Mouse (Mus musculus) liver, embryonic 16.5 days (tissue): ENCODE data around the gene BC005624. TPM values are rescaled to one million over a fixed set of nuclear protein-coding genes. Genes with fewer than 3 reads are reported as not detected.
A peak's percentile ranks its signal among the peaks of the same experiment; 100 is the strongest.
"Not testable (repeated sequence)": the region's sequence is repeated elsewhere in the genome, so short reads cannot be mapped to it uniquely, and the experiment has no call there.

Experiments used
- ATAC-seq: fragments of 200-750 bp; cut with Nextera tagmentation; 2 replicates; pipeline ENCODE4 v1.8.0; 2017; ENCODE audit warnings: low read depth, mild to moderate bottlenecking, moderate number of reproducible peaks, moderate library complexity
- H3K27ac ChIP-seq: fragments of 300-500 bp; sonication (generic); 2 replicates; pipeline ENCODE4 v1.5.1; 2014; ENCODE audit warnings: mild to moderate bottlenecking, low read length
- H3K27me3 ChIP-seq: fragments of 300-500 bp; sonication (generic); 2 replicates; pipeline ENCODE4 v1.6.1; 2014; ENCODE audit warnings: low read depth, low read length, mixed read lengths; ENCODE audit not compliant: control insufficient read depth, insufficient read depth
- H3K36me3 ChIP-seq: fragments of 300-500 bp; sonication (generic); 2 replicates; pipeline ENCODE4 v1.6.1; 2014; ENCODE audit warnings: mild to moderate bottlenecking; ENCODE audit not compliant: control insufficient read depth, insufficient read depth
- H3K4me1 ChIP-seq: fragments of 300-500 bp; sonication (generic); 2 replicates; pipeline ENCODE4 v1.6.1; 2014; ENCODE audit warnings: low read depth, low read length, mixed read lengths; ENCODE audit not compliant: control insufficient read depth
- H3K4me2 ChIP-seq: fragments of 300-500 bp; sonication (generic); 2 replicates; pipeline ENCODE4 v1.6.1; 2014; ENCODE audit warnings: low read depth, low read length, mixed read lengths
- H3K4me3 ChIP-seq: fragments of 300-500 bp; sonication (generic); 2 replicates; pipeline ENCODE4 v1.5.1; 2014; ENCODE audit warnings: low read depth, mild to moderate bottlenecking, low read length
- H3K9ac ChIP-seq: fragments of 300-500 bp; sonication (generic); 2 replicates; pipeline ENCODE4 v1.6.1; 2014; ENCODE audit warnings: low read depth, low read length
- H3K9me3 ChIP-seq: fragments of 300-500 bp; sonication (generic); replicated peaks from 2 replicates; pipeline ENCODE4 v1.6.1; 2016; ENCODE audit warnings: low read length; ENCODE audit not compliant: control insufficient read depth
- WGBS: fragments of 180-500 bp; shearing (Covaris S2); extraction: QIAGEN DNeasy Blood & Tissue Kit; methylation state at CpG from one replicate; pipeline ENCODE4 v1.1.7; 2014; ENCODE audit not compliant: insufficient replicate concordance; 5-methylcytosine and 5-hydroxymethylcytosine counted together
- polyA plus RNA-seq: library from polyadenylated mRNA; unstranded; fragments of >200 nt; fragmentation: Nextera tagmentation; extraction: Ambion mirVana; gene quantifications from 2 replicates; pipeline ENCODE4 v1.2.1, GENCODE M21; 2015

BC005624 gene
- polyA plus RNA-seq, 1 experiment from 2014 or later, result 23.1 TPM

DNA sequence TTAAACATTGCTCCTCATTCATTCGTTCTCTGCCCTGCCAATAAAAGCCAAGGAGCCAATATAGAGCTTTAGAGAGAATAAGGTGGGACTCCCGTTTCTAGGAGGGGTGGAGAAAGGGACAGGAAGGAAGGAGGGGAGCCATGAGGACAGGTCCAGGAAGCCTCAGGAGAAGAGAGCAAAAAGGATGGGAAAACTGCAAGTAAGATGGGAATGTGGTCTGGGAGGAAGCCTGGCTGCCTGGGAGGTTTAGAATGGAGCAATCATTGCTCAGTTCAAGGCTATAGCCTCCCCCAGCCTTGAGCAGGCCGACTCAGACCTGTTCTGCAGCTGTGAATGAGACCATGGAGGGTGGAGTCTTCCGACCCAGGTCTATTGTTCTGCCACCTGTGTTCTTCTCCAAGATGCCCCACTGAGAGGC lies 43.4 kb downstream of the BC005624 start:
- Histone ChIP-seq H3K4me3 (no peak overlapping the region), H3K27ac (no peak overlapping the region), H3K9me3 (no peaks in the 10 kb centered on the region), H3K27me3 (no peaks in the 10 kb centered on the region), H3K9ac (no peak overlapping the region), H3K36me3 (no peaks in the 10 kb centered on the region), H3K4me2 (no peak overlapping the region), H3K4me1 (no peaks in the 10 kb centered on the region; the same call in 1 of the 2 replicates)
- no peak for ATAC-seq
- WGBS, result 39% methylated on average over 4 of the region's 4 CpGs

- Histone ChIP-seq H3K4me2 (no peak overlapping the region), H3K36me3 (no peaks in the 10 kb centered on the region), H3K27ac (no peak overlapping the region), H3K9ac (no peak overlapping the region), H3K4me1 (no peaks in the 10 kb centered on the region; the same call in 1 of the 2 replicates), H3K27me3 (no peaks in the 10 kb centered on the region), H3K9me3 (no peaks in the 10 kb centered on the region), H3K4me3 (no peak overlapping the region)
- WGBS, result 49% methylated on average over 8 of the region's 8 CpGs
- no peak for ATAC-seq
Observed at GRCm38 (mm10) chr2:30937731-30938130, 44.3 kb downstream of the BC005624 start.

GRCm38 (mm10) chr2:30936808-30937207 lies 45.2 kb downstream of the BC005624 start:
- Histone ChIP-seq H3K4me2 (no peak overlapping the region), H3K27ac (no peak overlapping the region), H3K9me3 (no peaks in the 10 kb centered on the region), H3K4me3 (no peak overlapping the region), H3K36me3 (no peaks in the 10 kb centered on the region), H3K4me1 (no peaks in the 10 kb centered on the region; the same call in 1 of the 2 replicates), H3K27me3 (no peaks in the 10 kb centered on the region), H3K9ac (no peak overlapping the region)
- 56% methylated on average over 3 of the region's 3 CpGs for WGBS
- ATAC-seq, result no peak

- Histone ChIP-seq H3K4me2 (no peak overlapping the region), H3K27ac (no peak overlapping the region), H3K9me3 (no peaks in the 10 kb centered on the region), H3K4me3 (no peak overlapping the region), H3K27me3 (no peaks in the 10 kb centered on the region), H3K9ac (no peak overlapping the region), H3K36me3 (no peaks in the 10 kb centered on the region), H3K4me1 (peaks cover 9% of the 10 kb centered on the region)
- WGBS, result 16% methylated on average over 7 of the region's 7 CpGs
- no peak for ATAC-seq
Observed at GRCm38 (mm10) chr2:30933917-30934450, 48.0 kb downstream of the BC005624 start.

DNA sequence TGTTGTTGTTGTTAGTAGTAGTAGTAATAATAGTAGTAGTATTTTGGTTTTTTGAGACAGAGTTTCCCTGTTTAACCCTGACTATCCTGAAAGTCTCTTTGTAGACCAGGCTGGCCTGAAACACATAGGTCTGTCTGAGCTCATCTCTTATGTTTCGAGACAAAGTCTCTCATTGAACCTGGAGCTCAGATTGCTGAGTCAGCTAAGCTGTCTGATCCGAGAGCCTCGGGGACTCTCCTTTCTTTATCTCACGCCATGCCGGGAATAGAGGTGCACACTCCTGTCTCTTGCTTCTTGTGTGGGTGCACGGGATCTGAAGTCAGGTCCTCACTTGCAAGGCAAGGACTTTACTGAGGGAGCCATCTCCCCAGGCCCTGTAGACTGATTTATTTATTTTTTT lies 49.0 kb downstream of the BC005624 start:
- Histone ChIP-seq H3K4me3 (no peak overlapping the region), H3K9ac (no peak overlapping the region), H3K36me3 (no peaks in the 10 kb centered on the region), H3K4me2 (no peak overlapping the region), H3K4me1 (peaks cover 17% of the 10 kb centered on the region), H3K9me3 (no peaks in the 10 kb centered on the region), H3K27ac (no peak overlapping the region), H3K27me3 (no peaks in the 10 kb centered on the region)
- no peak for ATAC-seq
- 63% methylated on average over 6 of the region's 6 CpGs for WGBS

GRCm38 (mm10) chr2:30931922-30932321 lies 50.1 kb downstream of the BC005624 start:
- H3K9ac ChIP-seq, result no peak overlapping the region
- ATAC-seq, result no peak
- no peak overlapping the region for H3K27ac ChIP-seq
- 51% methylated on average over 3 of the region's 3 CpGs for WGBS
- H3K27me3 ChIP-seq, result no peaks in the 10 kb centered on the region
- no peaks in the 10 kb centered on the region for H3K9me3 ChIP-seq
- H3K36me3 ChIP-seq, result no peaks in the 10 kb centered on the region
- no peak overlapping the region for H3K4me3 ChIP-seq
- H3K4me2 ChIP-seq, result no peak overlapping the region
- H3K4me1 ChIP-seq, result peaks cover 17% of the 10 kb centered on the region

DNA sequence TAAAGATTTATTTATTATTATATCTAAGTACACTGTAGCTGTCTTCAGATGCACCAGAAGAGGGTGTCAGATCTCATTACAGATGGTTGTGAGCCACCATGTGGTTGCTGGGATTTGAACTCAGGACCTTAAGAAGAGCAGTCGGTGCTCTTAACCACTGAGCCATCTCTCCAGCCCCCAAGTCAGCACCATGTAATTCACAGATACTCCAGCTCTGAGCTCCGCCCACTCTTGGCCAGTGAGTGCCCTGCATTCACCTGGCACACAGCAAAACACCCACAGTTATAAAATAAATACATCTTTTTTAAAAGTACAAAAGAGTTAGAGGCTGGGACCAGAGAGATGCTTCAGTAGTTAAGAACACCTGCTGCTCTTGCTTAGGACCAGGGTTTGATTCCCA lies 51.2 kb downstream of the BC005624 start:
- H3K36me3 ChIP-seq, H3K9me3 ChIP-seq, H3K27ac ChIP-seq, H3K4me2 ChIP-seq, ATAC-seq, H3K4me3 ChIP-seq, H3K27me3 ChIP-seq, H3K9ac ChIP-seq: not testable (repeated sequence)
- 60% methylated on average over 2 of the region's 2 CpGs for WGBS
- peaks cover 17% of the 10 kb centered on the region for H3K4me1 ChIP-seq

DNA sequence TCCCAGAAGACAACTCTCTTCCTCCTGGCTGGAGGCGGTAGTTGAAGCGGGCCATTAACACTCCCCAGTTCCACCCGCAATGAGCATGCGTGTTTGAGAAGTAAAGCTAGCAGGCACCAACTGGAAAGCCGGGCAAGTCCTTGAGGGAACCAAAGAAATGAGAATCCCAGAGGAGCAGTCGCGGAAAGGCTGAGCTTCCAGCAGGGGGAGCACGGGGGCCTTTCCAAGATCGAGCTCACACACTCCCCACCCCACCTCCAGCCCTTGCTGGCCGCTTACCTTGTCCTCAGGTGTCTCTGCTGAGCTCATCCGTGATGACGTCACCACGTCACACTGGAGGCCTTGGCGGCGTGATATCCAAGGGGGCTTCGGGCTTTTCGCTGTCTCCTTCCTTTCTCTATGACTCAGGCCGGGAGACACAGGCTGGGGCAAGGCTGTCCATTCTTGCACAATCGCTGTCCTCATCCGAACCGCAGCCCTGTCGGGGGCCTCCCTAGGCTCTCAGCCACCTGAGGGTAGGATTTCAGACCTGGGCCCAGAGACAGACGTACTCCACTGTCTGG lies 52.4 kb downstream of the BC005624 start, which contains the start of gene Ptges:
Ptges (minus strand) TSS at position 381 of the 563 bp plus-strand sequence.
- 2% methylated on average over 23 of the region's 23 CpGs for WGBS
- no peaks in the 10 kb centered on the region for H3K27me3 ChIP-seq
- peak within 1 kb of the TSS; percentile 43; the same call in 1 of the 2 replicates for H3K9ac ChIP-seq
- ATAC-seq, result peak; percentile 30; the same call in 1 of the 2 replicates
- H3K4me3 ChIP-seq, result peak within 1 kb of the TSS; percentile 52
- peak within 1 kb of the TSS; percentile 65 for H3K4me2 ChIP-seq
- H3K27ac ChIP-seq, result peak within 1 kb of the TSS; percentile 50
- H3K4me1 ChIP-seq, result peaks cover 17% of the 10 kb centered on the region
- H3K36me3 ChIP-seq, result no peaks in the 10 kb centered on the region
- no peaks in the 10 kb centered on the region for H3K9me3 ChIP-seq

GRCm38 (mm10) chr2:30928893-30929482 lies 53.0 kb downstream of the BC005624 start:
- WGBS, result 15% methylated on average over 12 of the region's 12 CpGs
- H3K9ac ChIP-seq, result peak overlapping the region; percentile 43; the same call in 1 of the 2 replicates
- H3K27me3 ChIP-seq, result no peaks in the 10 kb centered on the region
- peak overlapping the region; percentile 50 for H3K27ac ChIP-seq
- ATAC-seq, result peak; percentile 92
- peak overlapping the region; percentile 65 for H3K4me2 ChIP-seq
- H3K36me3 ChIP-seq, result no peaks in the 10 kb centered on the region
- peaks cover 17% of the 10 kb centered on the region for H3K4me1 ChIP-seq
- peak overlapping the region; percentile 52 for H3K4me3 ChIP-seq
- no peaks in the 10 kb centered on the region for H3K9me3 ChIP-seq
